Mouse (Mus musculus) forebrain, embryonic 15.5 days (tissue): Measurements from ENCODE around the gene Itpr1. TPM values are rescaled to one million over a fixed set of nuclear protein-coding genes. Genes with fewer than 3 reads are reported as not detected.

Experiments used
- ATAC-seq: fragments of 200-750 bp; cut with Nextera tagmentation; replicated peaks from 2 replicates; pipeline ENCODE4 v1.8.0; 2017; ENCODE audit warnings: mild to moderate bottlenecking, moderate TSS enrichment, moderate library complexity
- H3K27ac ChIP-seq: fragments of 300-500 bp; sonication (generic); replicated peaks from 2 replicates; pipeline ENCODE4 v1.5.1; 2015; ENCODE audit warnings: mild to moderate bottlenecking, inconsistent platforms
- H3K27me3 ChIP-seq: fragments of 300-500 bp; sonication (generic); 2 replicates; pipeline ENCODE4 v1.6.1; 2015; ENCODE audit warnings: inconsistent platforms
- H3K36me3 ChIP-seq: fragments of 300-500 bp; sonication (generic); 2 replicates; pipeline ENCODE4 v1.6.1; 2015; ENCODE audit warnings: mild to moderate bottlenecking, inconsistent platforms
- H3K4me1 ChIP-seq: fragments of 300-500 bp; sonication (generic); 2 replicates; pipeline ENCODE4 v1.6.1; 2015; ENCODE audit warnings: inconsistent platforms
- H3K4me2 ChIP-seq: fragments of 300-500 bp; sonication (generic); replicated peaks from 2 replicates; pipeline ENCODE4 v1.6.1; 2015; ENCODE audit warnings: mild to moderate bottlenecking, inconsistent platforms
- H3K4me3 ChIP-seq: fragments of 300-500 bp; sonication (generic); 2 replicates; pipeline ENCODE4 v1.5.1; 2015; ENCODE audit warnings: mild to moderate bottlenecking, inconsistent platforms
- H3K9ac ChIP-seq: fragments of 300-500 bp; sonication (generic); replicated peaks from 2 replicates; pipeline ENCODE4 v1.6.1; 2015; ENCODE audit warnings: mild to moderate bottlenecking, inconsistent platforms
- H3K9me3 ChIP-seq: fragments of 300-500 bp; sonication (generic); 2 replicates; pipeline ENCODE4 v1.6.1; 2016; ENCODE audit warnings: inconsistent platforms
- WGBS: fragments of 180-500 bp; shearing (Covaris S2); methylation state at CpG from one replicate; pipeline ENCODE4 v1.1.7; 2015; ENCODE audit warnings: mixed read lengths; 5-methylcytosine and 5-hydroxymethylcytosine counted together
- polyA plus RNA-seq: library from polyadenylated mRNA; unstranded; fragments of >200 nt; fragmentation: Nextera tagmentation; extraction: Ambion mirVana; gene quantifications from 2 replicates; pipeline ENCODE4 v1.2.1, GENCODE M21; 2015

Itpr1 gene
- polyA plus RNA-seq, 1 experiment from 2014 or later = 12.6 TPM

DNA sequence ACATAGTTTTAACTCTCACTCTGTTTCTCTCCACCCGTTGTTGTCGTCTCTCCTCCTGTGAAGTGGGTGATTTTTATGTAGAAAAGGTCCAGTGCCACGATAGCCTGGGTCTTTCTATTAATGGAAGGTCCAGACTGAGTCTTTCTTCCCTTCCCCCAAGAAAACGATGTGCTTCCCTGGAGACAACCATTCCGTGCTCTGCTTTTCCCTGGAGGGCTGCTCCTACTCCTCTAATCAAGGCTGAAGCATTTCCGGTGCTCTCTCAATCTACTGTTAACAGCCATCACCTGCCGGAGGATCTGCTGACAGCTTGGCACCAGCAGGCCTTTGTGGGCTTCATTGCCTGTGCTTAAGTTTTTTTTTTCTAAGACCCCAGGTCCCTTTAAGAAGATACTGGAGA, 60.6 kb downstream of the Itpr1 start:
- Histone ChIP-seq H3K36me3 (no peaks in the 10 kb centered on the region), H3K4me3 (no peak overlapping the region), H3K27ac (0 out of 2 replicates have a peak overlapping the region, but pooled peaks have one; percentile 78), H3K9me3 (no peaks in the 10 kb centered on the region), H3K9ac (no peak overlapping the region), H3K27me3 (no peaks in the 10 kb centered on the region), H3K4me1 (peaks cover 21% of the 10 kb centered on the region), H3K4me2 (no peak overlapping the region)
- WGBS = 72% methylated on average over 7 of the region's 7 CpGs
- no peak for ATAC-seq

DNA sequence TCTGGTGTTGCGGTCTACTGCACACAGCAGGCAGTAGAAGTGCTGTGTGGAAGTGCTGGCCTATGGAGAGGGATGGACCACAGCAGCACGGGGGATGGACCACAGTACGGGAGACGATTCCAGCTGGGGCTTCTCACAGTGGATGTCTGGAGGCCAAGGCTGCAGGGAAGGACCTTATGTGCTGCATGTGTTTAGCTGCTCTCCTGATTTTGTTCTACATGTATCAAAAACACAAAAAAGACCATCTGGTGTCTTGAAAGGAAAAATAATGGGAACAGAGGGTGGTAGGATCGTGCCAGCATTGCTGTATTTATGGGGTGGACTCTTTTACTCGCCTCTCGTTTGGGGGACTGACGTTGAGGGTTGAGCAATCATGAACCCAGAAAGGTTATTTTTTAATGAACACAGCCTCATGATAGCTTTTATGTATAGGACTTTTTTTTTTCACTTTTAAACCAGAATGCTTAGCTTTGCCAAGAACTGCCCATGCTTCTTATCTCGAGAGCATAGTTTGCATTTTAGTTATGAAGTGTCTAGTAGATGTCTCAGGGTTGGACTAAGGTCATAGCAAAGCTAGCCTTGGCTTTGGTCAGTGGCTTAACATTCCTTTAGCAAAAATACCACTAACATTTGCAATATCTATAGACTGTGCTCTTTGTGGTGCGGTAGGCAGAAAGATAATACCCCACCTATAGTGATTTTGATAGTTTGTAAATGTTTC, 61.6 kb downstream of the Itpr1 start:
- no peaks in the 10 kb centered on the region for H3K36me3 ChIP-seq
- H3K27me3 ChIP-seq = no peaks in the 10 kb centered on the region
- no peak overlapping the region for H3K4me2 ChIP-seq
- H3K27ac ChIP-seq = peak overlapping the region; percentile 78
- no peak overlapping the region for H3K9ac ChIP-seq
- peaks cover 21% of the 10 kb centered on the region for H3K4me1 ChIP-seq
- H3K4me3 ChIP-seq = no peak overlapping the region
- 53% methylated on average over 10 of the region's 10 CpGs for WGBS
- no peaks in the 10 kb centered on the region for H3K9me3 ChIP-seq
- peak; percentile 80 for ATAC-seq

DNA sequence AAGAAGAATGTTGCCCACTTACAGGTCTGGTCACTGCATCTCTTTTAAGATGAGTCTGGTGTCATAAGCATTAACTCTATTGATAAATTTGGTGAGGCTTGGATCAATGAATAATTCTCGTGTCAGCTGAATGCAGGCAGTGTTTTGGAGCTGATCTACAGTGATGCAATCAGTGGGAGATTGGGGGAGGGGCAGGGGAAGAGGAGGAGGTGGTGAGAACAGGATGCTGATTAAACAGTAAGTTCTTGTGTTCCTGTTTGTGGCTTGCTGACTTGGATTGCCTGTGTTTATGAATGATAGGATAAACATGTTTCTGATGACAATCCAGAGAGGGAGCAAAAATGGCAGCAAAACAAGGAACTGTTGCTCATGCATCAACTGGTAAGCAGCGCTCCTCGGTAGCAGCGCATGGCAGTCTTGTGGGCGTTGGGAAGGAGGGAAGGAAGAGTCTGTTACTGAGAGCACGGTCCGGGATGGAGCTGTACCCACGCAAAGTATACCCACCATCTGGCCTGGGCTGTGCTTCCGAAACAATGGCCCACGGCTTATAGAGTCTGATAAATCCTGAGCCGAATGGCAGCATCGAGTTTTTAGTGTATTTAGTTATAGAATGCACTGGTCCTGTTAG, 64.1 kb downstream of the Itpr1 start:
- ATAC-seq = no peak
- H3K9me3 ChIP-seq = no peaks in the 10 kb centered on the region
- WGBS = 80% methylated on average over 12 of the region's 12 CpGs

DNA sequence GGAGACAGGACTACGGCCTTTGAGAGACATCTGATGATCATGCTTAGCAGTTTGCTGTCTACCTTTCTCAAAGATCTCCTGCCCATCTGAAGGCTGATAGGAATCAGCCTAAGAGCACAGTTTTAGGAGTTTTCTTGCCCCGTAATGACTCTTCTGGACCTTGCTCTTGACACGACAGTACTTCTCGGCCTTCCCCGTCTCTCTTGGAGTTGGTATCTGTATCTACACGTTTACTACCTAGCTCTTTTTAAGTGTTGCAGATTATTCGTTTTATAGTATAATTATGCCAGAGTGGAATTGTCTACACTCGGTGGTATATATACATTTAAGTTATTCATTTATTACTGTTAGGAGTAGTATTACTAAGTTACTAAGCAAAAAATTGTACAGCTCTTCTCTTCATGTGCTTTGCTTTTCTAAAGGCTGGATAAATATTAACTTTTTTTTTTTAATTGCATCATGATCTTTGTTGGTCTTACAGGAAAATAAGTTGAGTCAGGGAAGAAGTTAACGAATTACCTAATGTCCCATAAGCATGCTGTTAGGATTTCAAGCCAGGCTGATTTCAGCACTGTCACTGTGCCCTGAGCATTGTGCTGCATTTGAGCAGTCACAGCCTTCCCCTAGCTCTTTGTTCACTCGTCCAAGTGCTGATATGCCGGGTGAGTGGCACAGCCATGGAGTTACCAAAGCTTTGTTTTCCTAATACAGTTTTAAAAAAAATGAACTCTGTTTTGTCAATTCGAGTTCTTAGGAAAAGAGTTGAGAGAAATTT, 64.9 kb downstream of the Itpr1 start:
- no peak overlapping the region for H3K4me2 ChIP-seq
- no peaks in the 10 kb centered on the region for H3K27me3 ChIP-seq
- H3K36me3 ChIP-seq = no peaks in the 10 kb centered on the region
- H3K27ac ChIP-seq = no peak overlapping the region
- no peak overlapping the region for H3K9ac ChIP-seq
- 81% methylated on average over 12 of the region's 12 CpGs for WGBS
- H3K4me1 ChIP-seq = peaks cover 21% of the 10 kb centered on the region
- H3K4me3 ChIP-seq = no peak overlapping the region
- no peaks in the 10 kb centered on the region for H3K9me3 ChIP-seq
- no peak for ATAC-seq

More for the DNA sequence above, 64.1 kb downstream of the Itpr1 start:
- no peak overlapping the region for H3K4me2 ChIP-seq
- H3K4me3 ChIP-seq = no peak overlapping the region
- no peak overlapping the region for H3K9ac ChIP-seq
- no peaks in the 10 kb centered on the region for H3K36me3 ChIP-seq
- H3K4me1 ChIP-seq = peaks cover 21% of the 10 kb centered on the region
- H3K27ac ChIP-seq = no peak overlapping the region
- H3K27me3 ChIP-seq = no peaks in the 10 kb centered on the region

DNA sequence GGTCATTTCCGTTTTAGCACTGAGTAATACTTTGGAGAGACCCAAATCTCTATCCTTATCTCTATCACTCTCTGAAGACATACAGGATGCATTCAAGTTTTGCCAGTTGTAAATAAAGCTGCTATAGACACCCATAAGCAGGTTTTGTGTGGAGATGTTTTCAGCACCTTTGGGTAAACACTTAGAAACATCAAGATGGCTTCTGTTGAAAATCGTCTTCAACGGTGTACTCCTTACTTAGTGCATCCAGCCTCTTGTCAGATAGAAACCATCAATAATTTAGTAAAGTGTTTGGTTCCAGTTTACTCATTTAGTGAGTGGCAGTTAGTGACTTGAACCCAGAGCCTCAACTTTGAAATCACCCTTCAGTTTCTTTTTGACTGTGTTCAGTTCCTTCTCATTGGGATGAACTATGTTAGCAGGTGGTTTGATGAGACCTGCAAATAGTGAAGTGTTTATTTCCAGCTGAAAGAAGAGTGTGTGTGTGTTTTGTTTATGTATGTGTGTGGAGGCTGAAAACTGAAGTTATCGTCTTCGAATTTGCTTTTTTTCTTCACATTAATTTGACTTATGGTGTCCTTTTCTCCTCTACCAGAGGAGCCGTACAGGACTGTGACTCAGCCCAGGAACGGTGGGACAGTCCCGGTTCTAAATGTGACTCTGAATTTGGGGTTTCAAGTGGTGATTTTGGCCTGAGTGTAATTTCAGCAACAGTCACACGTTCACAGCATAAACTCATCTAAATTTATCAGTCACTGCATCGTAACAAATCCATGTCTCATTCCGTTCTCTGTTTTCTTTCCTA, 66.1 kb downstream of the Itpr1 start:
- Histone ChIP-seq H3K4me3 (no peak overlapping the region), H3K27me3 (no peaks in the 10 kb centered on the region), H3K27ac (no peak overlapping the region), H3K4me1 (peaks cover 13% of the 10 kb centered on the region), H3K9me3 (no peaks in the 10 kb centered on the region), H3K4me2 (no peak overlapping the region), H3K36me3 (no peaks in the 10 kb centered on the region), H3K9ac (no peak overlapping the region)
- no peak for ATAC-seq
- WGBS = 94% methylated on average over 11 of the region's 11 CpGs

DNA sequence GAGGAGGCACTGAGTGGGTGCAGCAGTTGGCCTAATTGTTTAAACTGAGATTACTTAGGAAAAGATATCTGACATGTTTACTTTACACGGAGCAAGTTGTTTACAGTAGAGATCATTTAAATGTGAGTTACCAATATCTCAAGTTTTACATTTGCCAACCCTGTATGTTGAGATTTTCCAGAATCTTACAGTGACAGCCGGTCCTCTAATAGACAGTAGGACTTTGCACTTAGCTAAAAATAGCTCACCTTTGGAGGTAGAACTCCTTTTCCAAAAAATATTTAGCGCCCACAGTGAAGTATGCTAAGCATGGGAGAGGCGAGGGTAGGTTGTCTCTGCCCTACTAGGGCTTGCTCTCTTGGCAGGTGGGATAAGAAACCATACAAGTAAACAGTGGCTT, 69.2 kb downstream of the Itpr1 start:
- no peak overlapping the region for H3K9ac ChIP-seq
- H3K9me3 ChIP-seq = no peaks in the 10 kb centered on the region
- 82% methylated on average over 4 of the region's 4 CpGs for WGBS
- no peak overlapping the region for H3K4me3 ChIP-seq
- ATAC-seq = no peak
- H3K27me3 ChIP-seq = no peaks in the 10 kb centered on the region
- H3K4me2 ChIP-seq = no peak overlapping the region
- H3K36me3 ChIP-seq = no peaks in the 10 kb centered on the region
- H3K27ac ChIP-seq = no peak overlapping the region
- 0 out of 2 replicates have a peak, but pooled peaks cover 1% of the 10 kb centered on the region for H3K4me1 ChIP-seq

DNA sequence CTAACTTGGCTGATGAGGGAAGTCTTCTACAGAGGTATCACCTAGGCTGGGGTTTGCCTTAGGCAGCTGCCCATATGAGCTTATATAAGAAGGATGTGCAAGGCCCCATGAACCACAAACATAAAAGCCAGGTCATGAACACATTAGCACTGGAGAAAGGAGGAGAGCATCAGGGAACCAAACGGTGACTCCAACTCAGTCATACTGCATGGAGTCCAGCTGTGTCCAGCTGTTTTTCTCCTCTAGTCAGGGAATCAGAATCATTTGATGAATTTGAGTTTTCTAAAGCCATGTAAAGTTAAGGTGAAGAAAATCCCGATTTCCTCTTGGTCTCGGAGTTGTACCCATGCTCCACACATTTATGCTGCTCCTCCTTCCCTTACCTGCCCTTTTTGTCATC, 69.7 kb downstream of the Itpr1 start:
- H3K36me3 ChIP-seq = no peaks in the 10 kb centered on the region
- H3K9ac ChIP-seq = no peak overlapping the region
- no peak overlapping the region for H3K4me2 ChIP-seq
- no peak for ATAC-seq
- H3K27me3 ChIP-seq = no peaks in the 10 kb centered on the region
- no peak overlapping the region for H3K4me3 ChIP-seq
- H3K4me1 ChIP-seq = no peaks in the 10 kb centered on the region
- no peaks in the 10 kb centered on the region for H3K9me3 ChIP-seq
- H3K27ac ChIP-seq = no peak overlapping the region
- WGBS = 92% methylated on average over 3 of the region's 3 CpGs

DNA sequence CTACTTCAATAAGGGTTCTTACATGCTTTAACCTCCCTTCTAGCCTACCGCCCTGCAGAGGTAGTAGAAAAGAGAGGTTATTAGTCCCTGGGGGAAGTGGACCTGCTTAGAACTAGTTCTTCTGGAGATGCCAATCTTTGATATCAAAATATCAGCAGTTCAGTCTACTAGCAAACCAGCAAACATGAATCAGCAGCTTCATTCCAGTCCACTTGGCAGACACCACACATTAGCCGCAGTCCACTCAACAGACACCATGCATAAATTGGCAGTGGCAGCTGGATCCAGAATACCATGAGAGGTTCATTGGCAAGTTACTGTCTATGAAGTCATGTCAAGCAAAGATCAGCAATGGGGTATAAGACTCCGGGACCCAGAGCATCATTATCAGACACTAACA, 71.8 kb downstream of the Itpr1 start:
- Histone ChIP-seq H3K27ac (no peak overlapping the region), H3K4me3 (no peak overlapping the region), H3K4me1 (no peaks in the 10 kb centered on the region), H3K4me2 (no peak overlapping the region), H3K36me3 (no peaks in the 10 kb centered on the region), H3K9ac (no peak overlapping the region), H3K27me3 (no peaks in the 10 kb centered on the region), H3K9me3 (no peaks in the 10 kb centered on the region)
- no peak for ATAC-seq
- WGBS = 93% methylated on average over 3 of the region's 3 CpGs

DNA sequence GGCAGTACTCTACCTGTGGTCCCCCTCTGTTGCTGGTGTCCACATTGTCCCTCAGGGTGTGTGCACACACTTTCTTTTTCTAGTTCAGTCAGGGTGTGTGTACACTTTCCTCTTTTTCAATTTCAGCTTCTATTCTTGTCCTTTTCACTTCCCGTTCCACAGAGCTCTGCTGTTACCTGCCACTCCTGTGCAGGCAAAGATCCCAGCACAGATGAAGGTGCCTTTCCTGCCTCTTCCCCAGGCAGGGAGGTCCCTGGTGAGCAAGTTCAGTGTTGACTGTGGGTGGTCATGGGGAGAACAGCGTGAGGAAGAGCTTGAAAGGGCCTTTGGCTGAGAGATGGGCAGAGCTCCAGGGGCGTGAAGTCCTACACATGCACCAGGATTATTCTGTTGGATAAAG, 76.1 kb downstream of the Itpr1 start:
- no peak for ATAC-seq
- 75% methylated on average over 3 of the region's 3 CpGs for WGBS
- no peaks in the 10 kb centered on the region for H3K9me3 ChIP-seq
- no peak overlapping the region for H3K4me2 ChIP-seq
- H3K4me1 ChIP-seq = no peaks in the 10 kb centered on the region
- H3K36me3 ChIP-seq = no peaks in the 10 kb centered on the region
- H3K4me3 ChIP-seq = no peak overlapping the region
- H3K27me3 ChIP-seq = no peaks in the 10 kb centered on the region
- H3K27ac ChIP-seq = no peak overlapping the region
- no peak overlapping the region for H3K9ac ChIP-seq

DNA sequence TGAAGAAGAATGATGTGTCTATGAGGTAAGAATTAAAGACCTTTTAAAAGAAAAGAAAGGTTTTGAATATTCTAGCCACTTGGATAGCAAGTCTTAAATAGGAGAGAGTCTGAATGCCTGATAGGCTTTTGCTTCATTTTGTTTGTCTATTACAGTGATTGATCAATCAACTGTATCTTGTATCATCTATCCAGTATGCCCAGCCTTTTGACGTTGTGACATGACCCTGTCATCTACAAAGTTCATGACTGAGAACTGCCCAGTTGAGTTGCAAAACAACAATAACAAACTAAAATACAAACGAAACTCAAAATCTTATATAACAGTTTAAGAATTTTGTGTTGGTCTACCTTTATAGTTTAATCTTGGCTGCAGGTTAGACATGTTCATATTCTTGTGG, 78.1 kb downstream of the Itpr1 start:
- H3K4me1 ChIP-seq = no peaks in the 10 kb centered on the region
- WGBS = 96% methylated on average over 2 of the region's 2 CpGs
- no peaks in the 10 kb centered on the region for H3K36me3 ChIP-seq
- H3K27ac ChIP-seq = no peak overlapping the region
- no peak for ATAC-seq
- no peaks in the 10 kb centered on the region for H3K9me3 ChIP-seq
- no peak overlapping the region for H3K4me2 ChIP-seq
- no peak overlapping the region for H3K4me3 ChIP-seq
- H3K27me3 ChIP-seq = no peaks in the 10 kb centered on the region
- H3K9ac ChIP-seq = no peak overlapping the region

DNA sequence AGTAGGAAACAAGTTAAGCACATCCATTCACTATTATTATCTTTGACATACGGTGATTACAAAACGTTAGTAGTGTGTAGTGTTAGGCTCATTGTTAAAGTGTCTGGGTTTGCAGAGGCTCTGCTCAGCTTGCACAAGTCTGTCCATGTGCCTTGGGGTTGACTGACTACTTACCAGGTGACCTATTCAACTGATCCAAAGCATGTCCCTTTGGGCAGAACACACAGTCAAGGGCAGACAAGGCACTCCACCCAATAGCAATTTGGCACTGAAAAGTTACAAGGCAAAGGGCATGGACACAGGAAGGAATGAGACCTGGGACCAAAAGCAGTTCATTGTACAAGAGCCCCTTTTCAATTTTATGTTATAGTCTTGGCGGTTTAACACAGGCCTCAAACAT, 78.7 kb downstream of the Itpr1 start:
- Histone ChIP-seq H3K27ac (no peak overlapping the region), H3K9me3 (no peaks in the 10 kb centered on the region), H3K4me2 (no peak overlapping the region), H3K4me1 (no peaks in the 10 kb centered on the region), H3K4me3 (no peak overlapping the region), H3K27me3 (no peaks in the 10 kb centered on the region), H3K9ac (no peak overlapping the region), H3K36me3 (no peaks in the 10 kb centered on the region)
- WGBS = 91% methylated on average over 3 of the region's 3 CpGs
- ATAC-seq = no peak

DNA sequence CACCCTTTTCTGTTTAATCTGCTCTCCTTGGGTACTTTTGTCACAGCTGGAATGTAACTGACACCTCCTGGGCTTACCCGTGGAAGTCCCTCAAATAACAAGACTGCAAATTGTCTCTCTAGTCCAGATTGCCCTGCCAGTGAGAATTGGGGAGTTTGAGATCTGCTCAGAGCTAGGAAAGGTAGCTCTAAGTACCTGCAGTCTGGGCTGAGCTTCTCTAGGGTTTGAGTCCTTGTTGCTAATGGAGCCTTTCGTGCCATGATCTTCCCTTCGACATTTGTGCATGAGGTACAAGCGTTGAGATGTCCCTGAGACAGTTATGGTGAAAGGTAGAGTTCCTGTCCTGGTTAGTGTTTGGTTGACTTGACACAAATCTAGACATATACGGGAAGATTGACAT, 89.0 kb downstream of the Itpr1 start:
- Histone ChIP-seq H3K36me3 (no peaks in the 10 kb centered on the region), H3K4me2 (no peak overlapping the region), H3K4me3 (no peak overlapping the region), H3K4me1 (peaks cover 9% of the 10 kb centered on the region; the same call in 1 of the 2 replicates), H3K9me3 (no peaks in the 10 kb centered on the region), H3K27ac (no peak overlapping the region), H3K27me3 (no peaks in the 10 kb centered on the region), H3K9ac (no peak overlapping the region)
- ATAC-seq = no peak
- WGBS = 83% methylated on average over 5 of the region's 5 CpGs
